Mouse (Mus musculus) E14TG2a.4 (cell line): ENCODE measurements around the gene Ppdpf.

Experiments
- CTCF ChIP-seq: conservative IDR thresholded peaks from 2 replicates; pipeline ENCODE4 v1.5.1; 2014; ENCODE audit warnings: low read length
- NANOG ChIP-seq: IDR thresholded peaks from 2 replicates; pipeline ENCODE4 v1.6.1; 2014; ENCODE audit warnings: borderline replicate concordance, low read length, mixed read lengths

- TF ChIP-seq CTCF (no peak), NANOG (no peak)
Observed at GRCm38 (mm10) chr2:181147546-181148317, 39.3 kb upstream of the Ppdpf start.
